Mouse (Mus musculus): ENCODE results near the gene Agap1.

Agap1 gene

GRCm38 (mm10) chr1:89756387-89756786 lies 301.8 kb downstream of the Agap1 start:
- no peak for DNase-seq (ENCODE audit: low spot score in 2 of 2)

DNA sequence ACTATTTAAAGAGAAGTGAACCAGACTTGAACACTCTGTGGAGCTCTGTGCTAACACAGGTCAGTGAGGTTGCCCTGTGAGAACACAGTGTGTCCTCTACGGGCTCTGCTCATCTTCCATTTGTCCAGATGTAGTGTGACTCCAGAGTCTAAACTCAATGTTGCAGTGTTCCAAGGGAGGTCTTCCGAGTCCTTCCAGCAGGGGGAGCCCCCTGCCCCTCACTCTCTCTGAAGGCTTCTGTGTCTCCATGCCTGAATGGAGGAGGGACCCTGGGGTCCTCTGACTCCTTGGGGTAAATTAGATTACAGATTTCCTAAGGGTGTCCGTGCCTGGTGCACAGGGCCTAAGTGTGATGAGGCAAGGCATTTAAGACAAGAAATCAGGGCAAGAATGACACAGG lies 302.9 kb downstream of the Agap1 start:
- DNase-seq (ENCODE audit: low spot score in 2 of 2) = no peak

DNA sequence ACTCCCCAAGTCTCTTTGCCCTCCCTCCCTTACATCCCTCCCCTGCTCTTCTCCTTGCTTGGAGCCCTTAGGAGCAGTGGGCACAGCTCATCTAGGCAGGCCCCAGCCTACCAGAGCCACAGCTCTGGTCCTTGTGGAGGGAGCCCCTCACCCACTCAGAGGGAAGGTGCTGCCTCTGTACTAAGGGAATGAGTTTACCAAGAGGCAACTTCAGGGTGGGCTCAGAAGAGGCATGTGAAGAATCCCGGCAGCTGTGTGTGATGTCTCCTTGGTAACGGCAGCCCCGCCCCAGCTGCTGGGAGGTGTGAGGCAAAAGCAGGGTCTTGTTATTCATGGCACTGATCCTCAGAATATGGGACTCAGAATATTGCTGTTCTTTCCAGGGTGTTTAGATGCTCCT lies 309.3 kb downstream of the Agap1 start:
- no peak for DNase-seq (ENCODE audit: low spot score in 2 of 2)

DNA sequence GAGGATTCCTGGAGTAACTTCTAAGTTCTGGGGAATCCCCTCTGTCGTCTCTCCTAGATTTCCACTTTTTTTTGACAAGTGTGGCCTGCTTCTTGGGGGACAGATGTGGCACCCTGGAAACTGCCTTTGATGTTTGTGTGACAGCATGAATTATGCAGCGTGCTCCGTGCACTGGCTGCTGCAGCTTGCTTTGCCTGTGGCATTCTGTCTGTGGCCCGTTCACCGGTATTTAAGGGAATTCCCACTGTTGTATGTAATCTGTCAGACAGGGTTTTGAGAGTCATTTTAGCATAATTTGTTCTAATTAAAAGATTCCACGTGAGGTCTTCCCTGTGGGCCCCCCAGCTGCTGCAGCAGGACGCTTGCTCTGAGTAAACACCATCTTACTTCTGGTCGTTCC lies 312.3 kb downstream of the Agap1 start:
- DNase-seq (ENCODE audit: low spot score in 2 of 2) = no peak

DNA sequence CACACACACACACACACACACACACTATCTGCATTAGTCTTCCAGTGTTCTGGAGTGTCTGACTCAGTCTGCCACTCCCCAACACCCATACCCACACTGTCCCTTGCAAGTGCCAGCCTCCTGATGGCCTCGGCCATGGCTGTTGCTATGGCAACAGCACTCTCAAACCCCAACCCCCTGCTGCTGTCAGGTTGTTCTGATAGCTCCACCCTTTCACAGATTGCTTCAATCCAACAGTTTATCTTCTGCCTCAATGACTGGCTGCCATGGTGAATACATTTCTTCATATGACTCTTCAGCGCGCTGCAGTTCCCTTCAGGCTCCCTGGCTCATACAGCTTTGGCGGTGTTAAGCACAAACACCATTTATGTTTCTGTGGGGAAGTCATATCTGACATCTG lies 315.0 kb downstream of the Agap1 start:
- DNase-seq (ENCODE audit: low spot score in 2 of 2) = no peak

DNA sequence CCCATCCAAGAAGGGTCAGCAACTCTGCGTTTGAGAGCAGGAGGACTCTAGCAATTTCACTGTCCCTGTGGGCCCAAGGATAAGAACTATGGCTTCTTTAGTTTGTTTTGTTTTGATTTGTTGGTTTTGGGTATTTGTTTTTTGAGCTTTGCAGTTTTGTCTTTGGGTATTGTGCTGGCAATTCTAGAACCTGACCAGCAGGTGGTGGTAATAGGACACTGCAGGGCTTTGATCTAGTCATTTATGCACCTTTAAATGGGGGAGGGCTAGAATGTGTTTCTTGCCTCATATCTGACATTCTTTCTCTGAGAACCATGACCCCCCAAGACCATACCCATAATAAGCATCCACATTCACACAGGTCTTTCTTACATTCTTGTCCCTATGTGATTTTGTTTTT lies 315.7 kb downstream of the Agap1 start:
- no peak for DNase-seq (ENCODE audit: low spot score in 2 of 2)

DNA sequence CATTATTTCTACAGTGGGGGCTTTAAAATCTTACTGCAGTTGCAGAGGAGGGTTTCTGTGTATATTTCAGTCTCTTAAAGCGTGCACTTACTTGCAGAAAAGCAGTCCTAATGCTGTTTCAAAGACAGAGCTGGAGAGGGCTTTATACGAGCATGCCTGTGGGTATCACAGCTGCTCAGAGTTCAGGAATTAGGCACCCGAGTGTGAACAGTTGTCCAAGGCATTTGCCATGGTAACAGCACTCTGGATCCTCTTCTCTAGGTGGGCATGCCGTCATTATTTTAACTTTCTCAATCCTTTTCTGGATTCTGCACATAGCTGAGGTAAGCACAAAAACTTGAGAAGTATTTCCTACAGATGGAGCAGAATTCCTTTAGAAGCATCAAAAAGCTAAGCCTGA lies 321.1 kb downstream of the Agap1 start:
- DNase-seq (ENCODE audit: low spot score in 2 of 2) = no peak

DNA sequence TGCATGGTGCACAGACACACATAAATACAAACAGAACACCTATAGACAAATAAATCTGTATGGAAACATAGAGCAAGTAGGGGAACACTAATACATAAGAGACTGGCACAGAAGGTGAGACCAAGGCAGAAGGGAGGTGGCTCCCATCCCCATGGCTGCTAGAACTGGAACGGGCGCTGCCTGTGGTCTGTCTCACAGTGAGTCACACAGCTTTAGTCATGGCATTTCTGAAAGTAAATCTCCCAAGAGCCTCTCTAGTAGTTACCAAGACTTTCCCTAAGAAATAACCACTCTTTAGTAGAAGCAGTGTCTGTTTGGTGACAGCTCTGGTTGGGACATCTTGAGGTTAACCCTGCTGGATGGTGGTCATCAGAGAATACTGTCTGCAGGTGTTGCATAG lies 326.1 kb downstream of the Agap1 start:
- DNase-seq (ENCODE audit: low spot score in 2 of 2) = no peak

- DNase-seq (ENCODE audit: low spot score in 2 of 2) = no peak
Measured at GRCm38 (mm10) chr1:89781861-89782260, 327.3 kb downstream of the Agap1 start.

- no peak for DNase-seq (ENCODE audit: low spot score in 2 of 2)
Measured at GRCm38 (mm10) chr1:89786793-89787192, 332.2 kb downstream of the Agap1 start.

DNA sequence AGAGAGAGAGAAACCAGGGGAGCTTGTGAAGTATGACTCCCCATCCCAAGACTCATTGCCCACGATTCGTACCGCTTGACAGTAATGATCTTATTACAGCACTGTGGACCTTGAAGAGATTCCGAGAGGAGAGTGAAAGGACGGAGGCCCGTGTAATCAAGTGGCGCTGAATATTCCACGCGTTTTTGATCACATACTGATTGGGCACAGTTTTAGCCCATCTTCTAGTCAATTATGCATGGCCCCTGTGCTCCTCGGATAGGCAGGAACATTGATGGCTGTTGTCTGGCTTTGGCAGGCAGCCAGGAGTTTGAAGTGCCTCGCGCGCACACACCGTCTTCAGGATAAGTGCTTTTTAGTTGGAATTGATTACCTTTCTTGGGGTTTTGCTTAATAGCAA lies 344.1 kb downstream of the Agap1 start:
- no peak for DNase-seq (ENCODE audit: low spot score in 2 of 2)

- no peak for DNase-seq (ENCODE audit: low spot score in 2 of 2)
Measured at GRCm38 (mm10) chr1:89801506-89801905, 346.9 kb downstream of the Agap1 start.

GRCm38 (mm10) chr1:89804981-89805380 lies 350.4 kb downstream of the Agap1 start:
- no peak for DNase-seq (ENCODE audit: low spot score in 2 of 2)

DNA sequence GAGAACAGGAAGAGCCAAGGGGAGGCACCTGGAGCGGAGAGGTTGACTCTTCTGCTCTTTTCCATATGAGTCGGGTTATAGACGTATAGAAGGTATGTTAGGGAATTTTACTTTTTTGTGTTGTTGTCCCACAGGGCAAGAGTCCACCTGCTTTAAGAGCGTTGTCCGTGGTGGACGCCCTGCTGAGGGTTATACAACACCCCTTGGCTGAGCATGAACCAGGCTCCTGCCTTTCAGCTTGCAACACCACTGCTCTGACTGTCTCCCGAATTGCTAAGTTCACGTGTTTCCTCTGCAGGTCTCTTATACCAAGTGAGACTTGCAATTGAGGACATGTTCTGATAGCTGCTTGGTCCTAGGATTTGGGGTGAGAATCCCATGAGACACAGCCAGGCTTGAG lies 358.2 kb downstream of the Agap1 start:
- DNase-seq (ENCODE audit: low spot score in 2 of 2) = no peak

DNA sequence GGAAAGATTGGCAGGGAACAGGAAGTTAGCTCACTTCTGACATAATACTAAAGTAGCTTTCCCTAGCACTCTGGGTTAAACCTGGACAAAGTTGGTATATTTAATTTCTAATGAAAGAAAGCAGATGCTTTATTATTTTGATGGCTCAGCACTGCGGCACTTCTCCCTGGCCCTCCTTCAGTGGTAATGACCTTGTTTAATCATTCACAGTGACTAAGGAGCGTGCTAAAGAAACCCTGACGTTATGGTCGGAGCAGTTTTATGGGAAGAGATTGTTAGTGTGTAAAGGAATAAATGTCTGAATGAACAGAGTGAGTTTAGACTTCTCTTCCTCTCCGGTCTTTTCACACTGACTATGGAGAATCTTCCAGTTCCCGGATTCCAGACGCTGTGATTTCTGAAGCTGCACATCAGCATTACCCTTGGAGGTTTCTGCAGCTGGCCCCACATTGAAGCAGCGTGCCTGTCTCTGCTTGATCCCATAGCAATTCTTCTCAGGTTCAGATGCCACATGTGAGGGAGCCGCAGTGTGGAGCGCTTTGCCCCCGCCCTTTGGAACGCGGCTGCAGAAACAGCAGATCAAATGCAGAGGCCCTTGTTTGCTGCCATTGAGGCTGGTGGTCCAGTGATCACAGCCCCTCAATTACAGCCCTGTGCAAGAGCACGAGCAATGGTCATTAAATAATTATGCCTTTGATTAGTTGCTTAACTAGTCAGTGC lies 362.0 kb downstream of the Agap1 start:
- DNase-seq (ENCODE audit: low spot score in 2 of 2) = no peak

GRCm38 (mm10) chr1:89821822-89822221 lies 367.2 kb downstream of the Agap1 start:
- DNase-seq (ENCODE audit: low spot score in 2 of 2) = no peak

DNA sequence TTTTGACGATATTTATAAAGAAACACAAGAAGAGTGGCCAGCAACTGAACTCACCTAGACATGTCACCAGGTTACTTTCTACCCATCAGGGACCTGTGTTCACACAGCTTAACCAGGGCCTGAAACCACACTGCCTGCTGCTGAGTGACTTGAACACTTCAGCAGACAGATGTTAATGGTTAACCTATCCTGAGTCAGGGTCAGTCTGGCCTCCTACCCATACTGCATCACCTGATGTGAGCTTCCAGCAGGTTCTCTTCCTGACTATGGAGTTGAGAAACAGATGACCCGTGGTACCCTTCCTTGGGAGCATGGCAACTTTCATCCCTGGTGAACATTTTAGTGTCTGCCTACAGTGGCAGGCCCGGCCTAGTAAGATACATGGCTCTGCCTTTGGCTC lies 367.8 kb downstream of the Agap1 start:
- no peak for DNase-seq (ENCODE audit: low spot score in 2 of 2)

DNA sequence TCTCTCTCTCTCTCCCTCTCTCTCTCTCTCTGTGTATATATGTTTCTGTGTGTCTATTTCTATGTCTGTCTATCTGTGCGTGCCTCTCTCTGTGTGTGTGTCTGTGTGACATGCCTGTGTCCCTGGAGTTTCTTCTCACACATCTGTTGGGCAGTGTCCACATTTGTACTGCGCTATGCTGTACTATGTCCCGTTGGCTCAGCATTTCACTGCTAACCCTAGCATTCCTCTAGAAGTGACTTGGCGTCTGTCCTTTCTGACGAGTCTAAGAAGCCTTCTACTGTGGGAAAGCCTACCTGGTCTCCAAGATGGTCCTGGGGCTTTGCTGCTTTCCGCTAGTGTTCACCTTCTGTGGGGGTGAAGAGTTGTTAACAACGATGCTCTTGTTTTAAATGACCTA lies 368.4 kb downstream of the Agap1 start:
- no peak for DNase-seq (ENCODE audit: low spot score in 2 of 2)

DNA sequence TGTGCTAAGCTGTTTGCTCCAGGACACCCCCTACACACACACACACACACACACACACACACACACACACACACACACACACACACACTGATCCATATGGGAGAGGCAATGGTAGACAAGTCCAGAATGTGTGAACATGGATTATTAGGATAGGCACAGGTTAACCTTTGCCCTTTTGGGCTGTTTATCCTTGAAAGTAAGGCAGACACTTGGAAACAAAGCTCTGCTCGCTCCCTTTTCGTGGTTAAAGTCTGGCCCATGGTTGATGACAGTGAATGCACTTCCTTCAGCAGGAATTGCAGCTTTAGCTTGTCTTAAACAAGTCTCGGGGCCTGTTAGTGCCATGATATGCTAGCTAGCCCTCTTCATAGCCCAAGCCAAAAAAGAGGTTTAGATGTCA lies 372.4 kb downstream of the Agap1 start:
- no peak for DNase-seq (ENCODE audit: low spot score in 2 of 2)

DNA sequence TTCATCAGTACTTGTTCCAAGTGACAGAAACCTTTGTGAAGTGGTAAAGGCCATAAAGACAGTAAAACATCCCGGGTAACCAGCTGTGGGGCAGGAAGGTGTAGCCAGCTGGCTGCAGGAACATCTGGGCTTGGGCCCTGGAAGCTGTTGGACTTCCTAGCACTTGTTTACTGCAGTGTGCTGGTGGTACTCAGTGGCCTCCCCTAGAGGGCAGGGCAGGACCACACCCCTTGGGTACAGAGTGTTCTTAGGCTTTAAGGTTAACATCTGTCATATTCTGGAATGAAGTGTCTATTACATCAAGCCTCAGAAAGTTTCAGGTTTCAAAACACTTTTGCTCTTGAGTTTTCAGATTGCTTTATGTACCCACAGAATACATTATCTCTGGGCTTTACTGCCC lies 376.5 kb downstream of the Agap1 start:
- DNase-seq (ENCODE audit: low spot score in 2 of 2) = peak in 1 of 2 experiments; percentile 19

DNA sequence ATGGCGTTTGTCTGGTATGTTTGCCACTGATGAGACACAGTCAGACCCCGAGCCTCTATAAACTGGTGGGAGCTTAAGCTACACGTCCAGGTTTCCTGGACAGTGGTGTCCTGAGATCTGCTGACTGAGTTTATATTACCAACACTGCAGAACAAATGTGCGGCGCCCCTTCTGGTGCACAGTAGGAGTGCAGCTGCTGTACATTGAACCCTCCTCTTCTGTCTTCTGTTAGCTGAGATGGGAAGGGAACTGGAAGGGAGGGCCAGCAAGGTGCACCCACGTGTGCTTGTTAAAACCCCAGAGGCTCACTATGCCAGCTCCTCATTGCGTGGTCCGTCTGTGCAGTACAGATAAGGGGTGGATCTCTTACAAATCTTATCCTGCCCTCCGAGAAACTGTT lies 389.5 kb downstream of the Agap1 start:
- no peak for DNase-seq (ENCODE audit: low spot score in 2 of 2)

- DNase-seq (ENCODE audit: low spot score in 2 of 2) = no peak
Measured at GRCm38 (mm10) chr1:89845487-89845886, 390.9 kb downstream of the Agap1 start.

GRCm38 (mm10) chr1:89846148-89846547 lies 391.5 kb downstream of the Agap1 start:
- DNase-seq (ENCODE audit: low spot score in 2 of 2) = no peak

- DNase-seq (ENCODE audit: low spot score in 2 of 2) = no peak
Measured at GRCm38 (mm10) chr1:89848356-89849039, 393.9 kb downstream of the Agap1 start.
